Mouse (Mus musculus): ENCODE measurements around the gene Myo1e. TPM values are rescaled to one million over a fixed set of nuclear protein-coding genes. Genes with fewer than 3 reads are reported as not detected.

The Myo1e gene
- polyA plus RNA-seq, 1 experiment from 2014 or later = 9.7 TPM

GRCm38 (mm10) chr9:70243241-70243640 lies 36.1 kb downstream of the Myo1e start:
- no peak overlapping the region for H3K27ac ChIP-seq (ENCODE audit: low read depth, low read length)
- no peaks in the 10 kb centered on the region for H3K27me3 ChIP-seq (ENCODE audit: control insufficient read depth, insufficient read depth, low read length)
- 80% methylated on average over 8 of the region's 8 CpGs for WGBS
- H3K4me1 ChIP-seq (ENCODE audit: control insufficient read depth, insufficient read depth, low read length) = no peaks in the 10 kb centered on the region
- H3K4me3 ChIP-seq (ENCODE audit: low read depth, low read length) = no peak overlapping the region
- ATAC-seq (ENCODE audit: low FRiP score) (no peak), DNase-seq (ENCODE audit: low spot score, missing footprints) (no peak)
- no peaks in the 10 kb centered on the region for H3K36me3 ChIP-seq (ENCODE audit: control insufficient read depth, insufficient read depth, low read length)
- no peaks in the 10 kb centered on the region for H3K9me3 ChIP-seq (ENCODE audit: control insufficient read depth, low read length)
- H3K9ac ChIP-seq (ENCODE audit: low read length) = no peak overlapping the region
- no peak overlapping the region for H3K4me2 ChIP-seq

GRCm38 (mm10) chr9:70243708-70244107 lies 36.6 kb downstream of the Myo1e start:
- Histone ChIP-seq H3K9ac (ENCODE audit: low read length) (no peak overlapping the region), H3K4me3 (ENCODE audit: low read depth, low read length) (no peak overlapping the region), H3K27ac (ENCODE audit: low read depth, low read length) (no peak overlapping the region), H3K4me1 (ENCODE audit: control insufficient read depth, insufficient read depth, low read length) (no peaks in the 10 kb centered on the region), H3K27me3 (ENCODE audit: control insufficient read depth, insufficient read depth, low read length) (no peaks in the 10 kb centered on the region), H3K4me2 (no peak overlapping the region), H3K36me3 (ENCODE audit: control insufficient read depth, insufficient read depth, low read length) (no peaks in the 10 kb centered on the region), H3K9me3 (ENCODE audit: control insufficient read depth, low read length) (no peaks in the 10 kb centered on the region)
- 83% methylated on average over 2 of the region's 2 CpGs for WGBS
- DNase-seq (ENCODE audit: low spot score, missing footprints) = no peak
- ATAC-seq (ENCODE audit: low FRiP score) = no peak

GRCm38 (mm10) chr9:70244115-70244514 lies 37.0 kb downstream of the Myo1e start:
- 64% methylated on average over 7 of the region's 7 CpGs for WGBS
- DNase-seq (ENCODE audit: low spot score, missing footprints) (no peak), ATAC-seq (ENCODE audit: low FRiP score) (no peak)
- Histone ChIP-seq H3K4me2 (no peak overlapping the region), H3K36me3 (ENCODE audit: control insufficient read depth, insufficient read depth, low read length) (no peaks in the 10 kb centered on the region), H3K4me3 (ENCODE audit: low read depth, low read length) (no peak overlapping the region), H3K9ac (ENCODE audit: low read length) (no peak overlapping the region), H3K9me3 (ENCODE audit: control insufficient read depth, low read length) (no peaks in the 10 kb centered on the region), H3K4me1 (ENCODE audit: control insufficient read depth, insufficient read depth, low read length) (no peaks in the 10 kb centered on the region), H3K27me3 (ENCODE audit: control insufficient read depth, insufficient read depth, low read length) (no peaks in the 10 kb centered on the region), H3K27ac (ENCODE audit: low read depth, low read length) (no peak overlapping the region)

- Histone ChIP-seq H3K4me1 (ENCODE audit: control insufficient read depth, insufficient read depth, low read length) (no peaks in the 10 kb centered on the region), H3K27me3 (ENCODE audit: control insufficient read depth, insufficient read depth, low read length) (no peaks in the 10 kb centered on the region), H3K27ac (ENCODE audit: low read depth, low read length) (no peak overlapping the region), H3K4me3 (ENCODE audit: low read depth, low read length) (no peak overlapping the region), H3K9ac (ENCODE audit: low read length) (no peak overlapping the region), H3K36me3 (ENCODE audit: control insufficient read depth, insufficient read depth, low read length) (no peaks in the 10 kb centered on the region), H3K9me3 (ENCODE audit: control insufficient read depth, low read length) (no peaks in the 10 kb centered on the region), H3K4me2 (no peak overlapping the region)
- ATAC-seq (ENCODE audit: low FRiP score) (no peak), DNase-seq (ENCODE audit: low spot score, missing footprints) (no peak)
- 93% methylated on average over 9 of the region's 9 CpGs for WGBS
Observed at GRCm38 (mm10) chr9:70245040-70245439, 37.9 kb downstream of the Myo1e start.

- Histone ChIP-seq H3K9ac (ENCODE audit: low read length) (no peak overlapping the region), H3K36me3 (ENCODE audit: control insufficient read depth, insufficient read depth, low read length) (no peaks in the 10 kb centered on the region), H3K4me2 (no peak overlapping the region), H3K9me3 (ENCODE audit: control insufficient read depth, low read length) (no peaks in the 10 kb centered on the region), H3K27ac (ENCODE audit: low read depth, low read length) (no peak overlapping the region), H3K4me1 (ENCODE audit: control insufficient read depth, insufficient read depth, low read length) (no peaks in the 10 kb centered on the region), H3K4me3 (ENCODE audit: low read depth, low read length) (no peak overlapping the region), H3K27me3 (ENCODE audit: control insufficient read depth, insufficient read depth, low read length) (no peaks in the 10 kb centered on the region)
- DNase-seq (ENCODE audit: low spot score, missing footprints) = no peak
- ATAC-seq (ENCODE audit: low FRiP score) = no peak
- 63% methylated on average over 10 of the region's 10 CpGs for WGBS
Observed at GRCm38 (mm10) chr9:70246427-70246826, 39.3 kb downstream of the Myo1e start.

GRCm38 (mm10) chr9:70248046-70248445 lies 40.9 kb downstream of the Myo1e start:
- no peaks in the 10 kb centered on the region for H3K36me3 ChIP-seq (ENCODE audit: control insufficient read depth, insufficient read depth, low read length)
- no peak overlapping the region for H3K4me2 ChIP-seq
- H3K9me3 ChIP-seq (ENCODE audit: control insufficient read depth, low read length) = no peaks in the 10 kb centered on the region
- ATAC-seq (ENCODE audit: low FRiP score) (no peak), DNase-seq (ENCODE audit: low spot score, missing footprints) (no peak)
- 88% methylated on average over 6 of the region's 6 CpGs for WGBS
- no peak overlapping the region for H3K9ac ChIP-seq (ENCODE audit: low read length)
- H3K4me3 ChIP-seq (ENCODE audit: low read depth, low read length) = no peak overlapping the region
- no peaks in the 10 kb centered on the region for H3K4me1 ChIP-seq (ENCODE audit: control insufficient read depth, insufficient read depth, low read length)
- H3K27me3 ChIP-seq (ENCODE audit: control insufficient read depth, insufficient read depth, low read length) = no peaks in the 10 kb centered on the region
- no peak overlapping the region for H3K27ac ChIP-seq (ENCODE audit: low read depth, low read length)

GRCm38 (mm10) chr9:70248826-70249225 lies 41.7 kb downstream of the Myo1e start:
- DNase-seq (ENCODE audit: low spot score, missing footprints) = no peak
- H3K27me3 ChIP-seq (ENCODE audit: control insufficient read depth, insufficient read depth, low read length) = no peaks in the 10 kb centered on the region
- H3K36me3 ChIP-seq (ENCODE audit: control insufficient read depth, insufficient read depth, low read length) = no peaks in the 10 kb centered on the region
- H3K27ac ChIP-seq (ENCODE audit: low read depth, low read length) = no peak overlapping the region
- WGBS = 89% methylated on average over 4 of the region's 4 CpGs
- ATAC-seq (ENCODE audit: low FRiP score) = no peak
- H3K9ac ChIP-seq (ENCODE audit: low read length) = no peak overlapping the region
- no peak overlapping the region for H3K4me2 ChIP-seq
- H3K9me3 ChIP-seq (ENCODE audit: control insufficient read depth, low read length) = no peaks in the 10 kb centered on the region
- H3K4me1 ChIP-seq (ENCODE audit: control insufficient read depth, insufficient read depth, low read length) = no peaks in the 10 kb centered on the region
- H3K4me3 ChIP-seq (ENCODE audit: low read depth, low read length) = no peak overlapping the region

GRCm38 (mm10) chr9:70249881-70250681 lies 42.9 kb downstream of the Myo1e start:
- no peaks in the 10 kb centered on the region for H3K4me1 ChIP-seq (ENCODE audit: control insufficient read depth, insufficient read depth, low read length)
- H3K27ac ChIP-seq (ENCODE audit: low read depth, low read length) = no peak overlapping the region
- 72% methylated on average over 12 of the region's 12 CpGs for WGBS
- H3K36me3 ChIP-seq (ENCODE audit: control insufficient read depth, insufficient read depth, low read length) = no peaks in the 10 kb centered on the region
- no peak overlapping the region for H3K4me2 ChIP-seq
- DNase-seq (ENCODE audit: low spot score, missing footprints) (no peak), ATAC-seq (ENCODE audit: low FRiP score) (no peak)
- H3K9me3 ChIP-seq (ENCODE audit: control insufficient read depth, low read length) = no peaks in the 10 kb centered on the region
- H3K9ac ChIP-seq (ENCODE audit: low read length) = no peak overlapping the region
- H3K27me3 ChIP-seq (ENCODE audit: control insufficient read depth, insufficient read depth, low read length) = no peaks in the 10 kb centered on the region
- no peak overlapping the region for H3K4me3 ChIP-seq (ENCODE audit: low read depth, low read length)

- H3K27ac ChIP-seq (ENCODE audit: low read depth, low read length) = no peak overlapping the region
- no peaks in the 10 kb centered on the region for H3K27me3 ChIP-seq (ENCODE audit: control insufficient read depth, insufficient read depth, low read length)
- H3K36me3 ChIP-seq (ENCODE audit: control insufficient read depth, insufficient read depth, low read length) = no peaks in the 10 kb centered on the region
- ATAC-seq (ENCODE audit: low FRiP score) (no peak), DNase-seq (ENCODE audit: low spot score, missing footprints) (no peak)
- no peak overlapping the region for H3K4me2 ChIP-seq
- 92% methylated on average over 10 of the region's 10 CpGs for WGBS
- H3K9me3 ChIP-seq (ENCODE audit: control insufficient read depth, low read length) = no peaks in the 10 kb centered on the region
- H3K9ac ChIP-seq (ENCODE audit: low read length) = no peak overlapping the region
- no peak overlapping the region for H3K4me3 ChIP-seq (ENCODE audit: low read depth, low read length)
- H3K4me1 ChIP-seq (ENCODE audit: control insufficient read depth, insufficient read depth, low read length) = no peaks in the 10 kb centered on the region
Observed at GRCm38 (mm10) chr9:70251441-70251985, 44.4 kb downstream of the Myo1e start.

All from midbrain, embryonic 11.5 days (tissue).